ENCODE assay signal across 8 mouse cellular contexts in genomic region chr1:91539704-91540270, GRCm38 (mm10). TPM values are rescaled to one million over a fixed set of nuclear protein-coding genes. Genes with fewer than 3 reads are reported as not detected.
DNase-seq lines count a peak whose midpoint lies in the region; ATAC-seq lines count a peak whose summit lies in the region.

No protein-coding gene starts in this region.

- H3K9ac ChIP-seq in hindbrain, embryonic 13.5 days = peak overlapping the region; percentile 93
- peak overlapping the region; percentile 50 for H3K9ac ChIP-seq in midbrain, embryonic 16.5 days (ENCODE audit: low read depth, low read length)

- peak; percentile 19 for DNase-seq in gastrocnemius, adult 18-20 months (ENCODE audit: low spot score)
- DNase-seq in gastrocnemius, postnatal 36 days = no peak
- DNase-seq in adrenal gland, postnatal 14 days = peak; percentile 42
- DNase-seq in liver = peak; percentile 80
- peak; percentile 43 for DNase-seq in testis, postnatal 14 days (ENCODE audit: low spot score)

- H3K36me3 ChIP-seq in erythroblast, embryonic 14.5 days (ENCODE audit: control insufficient read depth) = peaks cover 42% of the 10 kb centered on the region
- peaks cover 8% of the 10 kb centered on the region for H3K36me3 ChIP-seq in hindbrain, embryonic 13.5 days
- H3K36me3 ChIP-seq in midbrain, embryonic 16.5 days (ENCODE audit: control insufficient read depth, insufficient read depth, low read length) = no peaks in the 10 kb centered on the region; the same call in 1 of the 2 replicates

- ATAC-seq in hindbrain, embryonic 13.5 days (ENCODE audit: low FRiP score) = peak; percentile 74
- ATAC-seq in midbrain, embryonic 16.5 days = peak; percentile 1

- H3K4me1 ChIP-seq in erythroblast, embryonic 14.5 days (ENCODE audit: control insufficient read depth) = peaks cover 84% of the 10 kb centered on the region
- H3K4me1 ChIP-seq in hindbrain, embryonic 13.5 days (replicated peaks) = peaks cover 23% of the 10 kb centered on the region
- peaks cover 16% of the 10 kb centered on the region for H3K4me1 ChIP-seq in midbrain, embryonic 16.5 days (ENCODE audit: control insufficient read depth, insufficient read depth, low read length)

- peak overlapping the region; percentile 76; the same call in 1 of the 2 replicates for H3K27ac ChIP-seq in hindbrain, embryonic 13.5 days
- no peak overlapping the region for H3K27ac ChIP-seq in midbrain, embryonic 16.5 days (ENCODE audit: low read length)

- H3K4me3 ChIP-seq in erythroblast, embryonic 14.5 days (replicated peaks) = peak overlapping the region; percentile 85
- H3K4me3 ChIP-seq in hindbrain, embryonic 13.5 days = peak overlapping the region; percentile 95
- H3K4me3 ChIP-seq in midbrain, embryonic 16.5 days (ENCODE audit: low read depth, low read length) = peak overlapping the region; percentile 55

- no peaks in the 10 kb centered on the region for H3K9me3 ChIP-seq in erythroblast, embryonic 14.5 days (ENCODE audit: control insufficient read depth, low read length)
- no peaks in the 10 kb centered on the region for H3K9me3 ChIP-seq in hindbrain, embryonic 13.5 days
- H3K9me3 ChIP-seq in midbrain, embryonic 16.5 days (replicated peaks; ENCODE audit: control insufficient read depth, low read length, poor library complexity, severe bottlenecking) = no peaks in the 10 kb centered on the region

- intact Hi-C loops in gastrocnemius, postnatal 36 days (cut with DNase I) = no loop called here

- no peaks in the 10 kb centered on the region for H3K27me3 ChIP-seq in erythroblast, embryonic 14.5 days (ENCODE audit: control insufficient read depth)
- H3K27me3 ChIP-seq in hindbrain, embryonic 13.5 days = peaks cover 40% of the 10 kb centered on the region
- peaks cover 6% of the 10 kb centered on the region; the same call in 1 of the 2 replicates for H3K27me3 ChIP-seq in midbrain, embryonic 16.5 days (ENCODE audit: control insufficient read depth, insufficient read depth, low read depth, low read length)

- WGBS in hindbrain, embryonic 13.5 days = 4% methylated on average over 22 of the region's 22 CpGs
- WGBS in midbrain, embryonic 16.5 days = 1% methylated on average over 22 of the region's 22 CpGs

- peak overlapping the region; percentile 94 for H3K4me2 ChIP-seq in hindbrain, embryonic 13.5 days
- H3K4me2 ChIP-seq in midbrain, embryonic 16.5 days (ENCODE audit: low read length) = peak overlapping the region; percentile 97

RNA-seq across cellular contexts. Expression of gene Asb1, which starts 0.6 kb away (rescaled TPM):
- total RNA-seq in gastrocnemius, adult 18-20 months (2021) = 10 to 100 TPM; 14.8 to 16.2 TPM
- total RNA-seq in gastrocnemius, postnatal 36 days (2021) = 10 to 100 TPM; 11.9 to 12.7 TPM
- total RNA-seq in adrenal gland, postnatal 14 days (2021) = 20.6 and 21.7 TPM in 2 replicates
- 0.63 and 3.0 TPM in 2 replicates for polyA plus RNA-seq in erythroblast, embryonic 14.5 days (2012)
- 10.1 and 10.9 TPM in 2 replicates for polyA plus RNA-seq in hindbrain, embryonic 13.5 days (2015; fragmentation: Nextera tagmentation; extraction: Ambion mirVana)
- 10.0 and 11.0 TPM in 2 replicates for polyA plus RNA-seq in midbrain, embryonic 16.5 days (2015; fragmentation: Nextera tagmentation; extraction: Ambion mirVana)

RNA-seq across cellular contexts. Expression of gene Traf3ip1, which starts 45.3 kb away (rescaled TPM):
- total RNA-seq in gastrocnemius, adult 18-20 months (2021) = 1 to 10 TPM; 3.0 to 4.1 TPM
- 1 to 10 TPM; 2.7 to 3.4 TPM for total RNA-seq in gastrocnemius, postnatal 36 days (2021)
- 12.3 and 12.6 TPM in 2 replicates for total RNA-seq in adrenal gland, postnatal 14 days (2021)
- polyA plus RNA-seq in erythroblast, embryonic 14.5 days (2012) = 0.40 and 0.45 TPM in 2 replicates
- polyA plus RNA-seq in hindbrain, embryonic 13.5 days (2015; fragmentation: Nextera tagmentation; extraction: Ambion mirVana) = 9.4 and 10.6 TPM in 2 replicates
- polyA plus RNA-seq in midbrain, embryonic 16.5 days (2015; fragmentation: Nextera tagmentation; extraction: Ambion mirVana) = 10.8 and 10.9 TPM in 2 replicates

Comparison
In these comparisons a context has a peak if more than half of its experiments do, and no peak if none do; other contexts are left out.
1. DNase-seq: peak in gastrocnemius, adult 18-20 months (single experiment), adrenal gland, postnatal 14 days (single experiment), liver (single experiment) and testis, postnatal 14 days (single experiment); none in gastrocnemius, postnatal 36 days (0 of 2).
2. Peak in every context shown above with its lines, with median percentiles within 50 percentile points of each other: H3K4me3 ChIP-seq.